Mouse (Mus musculus) heart, adult 2 months (tissue): Measurements from ENCODE around the gene Elmo2. TPM values are rescaled to one million over a fixed set of nuclear protein-coding genes. Genes with fewer than 3 reads are reported as not detected.

Source experiments
- DNase-seq, 2 experiments: peaks; one replicate each; pipeline ENCODE4 v3.0.0; 2021
- H3K27ac ChIP-seq: fragments of 200-600 bp; 2 replicates; pipeline ENCODE4 v1.8.1; 2022
- H3K27me3 ChIP-seq: fragments of 200-500 bp; 2 replicates; pipeline ENCODE4 v1.6.1; 2012; ENCODE audit warnings: mild to moderate bottlenecking, low read length, inconsistent platforms, mixed read lengths; ENCODE audit not compliant: control insufficient read depth, insufficient read depth
- H3K36me3 ChIP-seq: fragments of 200-500 bp; 2 replicates; pipeline ENCODE4 v1.6.1; 2012; ENCODE audit warnings: low read length, inconsistent platforms; ENCODE audit not compliant: control insufficient read depth, insufficient read depth
- H3K4me1 ChIP-seq: fragments of 200-500 bp; 2 replicates; pipeline ENCODE4 v1.6.1; 2011; ENCODE audit warnings: low read length; ENCODE audit not compliant: control insufficient read depth, insufficient read depth
- H3K4me3 ChIP-seq: fragments of 200-600 bp; 2 replicates; pipeline ENCODE4 v1.8.1; 2022
- H3K79me2 ChIP-seq: fragments of 200-500 bp; replicated peaks from 2 replicates; pipeline ENCODE4 v1.6.1; 2012; ENCODE audit warnings: mild to moderate bottlenecking, inconsistent platforms, low read length, moderate library complexity, mixed read lengths; ENCODE audit not compliant: control insufficient read depth, insufficient read depth
- H3K9ac ChIP-seq: fragments of 200-500 bp; 2 replicates; pipeline ENCODE4 v1.6.1; 2012; ENCODE audit warnings: low read depth, mild to moderate bottlenecking, control low read depth, inconsistent platforms, low read length, mixed read lengths
- CTCF ChIP-seq: fragments of 200-600 bp; IDR thresholded peaks from 2 replicates; pipeline ENCODE4 v1.8.1; 2022; ENCODE audit warnings: antibody characterized with exemption, mild to moderate bottlenecking, moderate library complexity
- EP300 ChIP-seq: fragments of 200-500 bp; IDR thresholded peaks from 2 replicates; pipeline ENCODE4 v1.6.1; 2011; ENCODE audit warnings: low read depth, low read length, control low read depth; ENCODE audit not compliant: insufficient read depth
- POLR2A ChIP-seq: fragments of 200-500 bp; IDR thresholded peaks from 2 replicates; pipeline ENCODE4 v1.6.1; 2011; ENCODE audit warnings: mild to moderate bottlenecking, low read depth, low read length, control low read depth; ENCODE audit not compliant: insufficient read depth
- WGBS: fragments of 180-500 bp; shearing (Covaris S2); methylation state at CpG from one replicate; pipeline ENCODE4 v1.1.7; 2018; 5-methylcytosine and 5-hydroxymethylcytosine counted together
- intact Hi-C: fragments of 180-260 bp; cut with DNase I; formaldehyde crosslinking; loops from one replicate; pipeline ENCODE4 v1.15.1; 2025
- polyA plus RNA-seq: library from polyadenylated mRNA; depleted of rRNA; stranded (reverse); fragments of >200 nt; gene quantifications from 2 replicates; pipeline ENCODE4 v1.2.3, GENCODE M21; 2012
- total RNA-seq, 2 experiments: library from RNA; stranded (reverse); gene quantifications; 2 replicates each; pipeline ENCODE4 v1.2.3; 2021

Elmo2 gene
- total and polyA plus RNA-seq, 3 experiments, result 13.9 to 36.3 (median 14.8) TPM

DNA sequence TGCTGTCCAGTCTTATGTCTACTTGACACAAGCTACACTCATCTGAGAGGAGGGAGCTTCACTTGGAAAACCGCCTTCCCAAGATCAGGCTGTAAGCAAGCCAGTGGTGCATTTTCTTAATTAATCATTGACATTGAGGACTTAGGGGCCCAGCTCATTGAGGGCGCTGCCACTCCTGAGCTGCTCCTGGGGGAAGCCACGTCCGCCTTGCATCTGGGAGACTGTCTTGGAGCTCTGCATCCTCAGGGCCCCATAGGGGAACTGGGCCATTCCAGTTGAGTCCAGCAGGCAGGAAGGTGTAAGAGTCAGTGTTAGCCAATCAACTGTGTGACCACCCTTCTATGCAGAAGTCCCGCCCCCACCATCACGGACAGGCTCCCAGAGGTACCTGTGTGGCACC lies 18.5 kb downstream of the Elmo2 start:
- intact Hi-C loops, result no loop called here
- H3K36me3 ChIP-seq, result no peaks in the 10 kb centered on the region
- no peak overlapping the region for H3K4me3 ChIP-seq
- H3K27me3 ChIP-seq, result no peaks in the 10 kb centered on the region
- H3K9ac ChIP-seq, result no peak overlapping the region
- DNase-seq, result no peak
- H3K4me1 ChIP-seq, result no peaks in the 10 kb centered on the region
- WGBS, result 95% methylated on average over 6 of the region's 6 CpGs
- no peaks in the 10 kb centered on the region for H3K79me2 ChIP-seq
- H3K27ac ChIP-seq, result no peak overlapping the region
- TF ChIP-seq CTCF (no peak), EP300 (no peak), POLR2A (no peak)

DNA sequence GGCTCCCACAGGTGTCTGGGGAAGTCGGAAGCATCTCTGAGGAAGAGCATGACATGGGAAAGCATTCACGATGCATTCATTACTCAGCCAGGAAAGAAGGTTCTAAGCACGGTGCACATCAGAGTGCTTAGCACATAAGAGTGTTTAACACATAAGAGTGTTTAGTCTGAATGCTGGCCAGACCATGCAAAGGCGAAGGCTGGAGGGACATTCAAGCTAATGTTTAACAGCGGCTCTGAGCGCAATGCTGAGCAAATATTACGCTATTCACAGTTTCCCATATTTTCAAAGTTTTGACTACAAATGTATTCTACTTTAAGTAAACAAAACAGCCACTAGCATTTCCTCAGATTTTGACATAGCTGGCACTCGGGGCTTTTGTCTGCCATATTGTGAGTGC lies 20.8 kb downstream of the Elmo2 start:
- Histone ChIP-seq H3K79me2 (no peaks in the 10 kb centered on the region), H3K4me3 (no peak overlapping the region), H3K9ac (no peak overlapping the region), H3K4me1 (no peaks in the 10 kb centered on the region), H3K36me3 (no peaks in the 10 kb centered on the region), H3K27me3 (no peaks in the 10 kb centered on the region), H3K27ac (no peak overlapping the region)
- intact Hi-C loops, result no loop called here
- WGBS, result 95% methylated on average over 8 of the region's 8 CpGs
- DNase-seq, result no peak
- TF ChIP-seq POLR2A (no peak), EP300 (no peak), CTCF (no peak)

DNA sequence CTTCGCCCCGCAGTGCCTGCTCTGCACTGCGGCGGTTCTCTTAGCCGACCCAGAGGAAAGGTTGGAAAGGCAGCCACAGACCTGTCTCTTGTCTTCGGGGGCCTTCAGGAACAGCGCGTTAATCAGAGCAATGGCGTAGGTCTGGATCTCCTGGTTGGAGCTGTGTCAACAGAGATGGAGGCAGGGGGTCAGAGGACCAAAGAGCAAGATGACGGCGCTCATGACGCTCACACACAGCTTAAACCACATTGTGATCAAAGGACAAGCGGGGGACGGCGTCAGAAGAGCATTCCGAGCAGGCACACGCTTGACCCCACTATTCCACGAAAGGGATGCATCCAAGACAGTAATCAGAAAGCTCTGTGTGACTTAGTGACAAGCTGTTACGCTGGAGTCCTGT lies 21.5 kb downstream of the Elmo2 start:
- intact Hi-C loops, result no loop called here
- WGBS, result 93% methylated on average over 19 of the region's 19 CpGs

DNA sequence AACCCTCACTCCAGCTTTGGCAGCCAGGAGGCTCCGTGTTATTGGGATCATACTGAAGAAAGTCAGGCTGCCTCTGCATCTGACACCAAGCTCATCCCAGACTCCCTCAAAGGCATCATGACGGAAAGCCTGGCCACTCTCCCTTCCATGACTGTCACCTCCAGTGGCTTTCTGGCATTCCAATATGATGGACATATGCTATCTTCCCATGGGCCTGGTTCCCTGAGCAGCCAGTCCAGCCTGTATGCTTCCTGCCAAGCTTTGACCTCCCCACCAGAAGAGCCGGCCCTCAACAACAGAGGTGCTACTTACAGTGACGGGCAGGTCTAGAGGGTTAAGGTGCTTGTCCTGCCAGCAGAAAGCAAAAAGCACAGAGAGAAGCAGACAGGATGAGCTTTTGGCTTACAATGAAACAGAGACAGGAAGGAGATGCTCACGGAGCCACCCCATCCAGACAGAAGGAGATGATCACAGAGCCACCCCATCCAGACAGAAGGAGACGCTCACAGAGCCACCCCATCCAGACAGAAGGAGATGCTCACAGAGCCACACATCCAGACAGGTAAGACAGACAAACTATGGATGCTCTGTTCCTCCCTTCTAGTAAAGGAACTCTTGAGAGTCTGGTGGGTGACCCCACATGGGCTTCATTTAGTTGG lies 22.8 kb downstream of the Elmo2 start:
- no peak for DNase-seq
- Histone ChIP-seq H3K27ac (no peak overlapping the region), H3K4me1 (no peaks in the 10 kb centered on the region), H3K4me3 (no peak overlapping the region), H3K79me2 (no peaks in the 10 kb centered on the region), H3K36me3 (no peaks in the 10 kb centered on the region), H3K9ac (no peak overlapping the region), H3K27me3 (no peaks in the 10 kb centered on the region)
- intact Hi-C loops, result no loop called here
- TF ChIP-seq CTCF (no peak), POLR2A (no peak), EP300 (no peak)
- WGBS, result 90% methylated on average over 6 of the region's 6 CpGs

More for the DNA sequence above, 21.5 kb downstream of the Elmo2 start:
- Histone ChIP-seq H3K27ac (no peak overlapping the region), H3K4me1 (no peaks in the 10 kb centered on the region), H3K27me3 (no peaks in the 10 kb centered on the region), H3K4me3 (no peak overlapping the region), H3K79me2 (no peaks in the 10 kb centered on the region), H3K9ac (no peak overlapping the region), H3K36me3 (no peaks in the 10 kb centered on the region)
- TF ChIP-seq CTCF (no peak), POLR2A (no peak), EP300 (no peak)
- DNase-seq, result no peak

DNA sequence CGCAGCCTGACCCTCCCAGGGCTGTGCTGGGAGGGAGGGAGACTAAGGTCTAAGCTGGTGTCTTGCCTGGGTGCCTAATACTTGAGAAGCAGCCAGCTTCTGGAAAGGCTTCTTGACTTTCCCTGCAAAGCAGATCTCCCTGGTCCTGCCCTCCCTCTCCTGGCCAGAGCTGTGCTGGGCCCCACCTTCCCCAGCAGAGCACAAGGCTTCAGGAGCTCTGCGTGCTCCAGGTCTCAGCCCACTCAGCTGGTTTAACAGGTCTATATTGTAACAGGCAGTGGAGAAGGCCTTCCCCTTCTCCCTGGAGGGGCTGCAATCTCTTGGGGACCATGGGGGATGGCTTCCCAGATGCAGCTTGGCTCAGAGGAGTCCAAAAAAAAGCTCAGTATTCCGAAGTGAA lies 24.9 kb downstream of the Elmo2 start:
- Histone ChIP-seq H3K36me3 (no peaks in the 10 kb centered on the region), H3K27me3 (no peaks in the 10 kb centered on the region), H3K9ac (no peak overlapping the region), H3K4me3 (no peak overlapping the region), H3K27ac (no peak overlapping the region), H3K4me1 (no peaks in the 10 kb centered on the region), H3K79me2 (no peaks in the 10 kb centered on the region)
- 78% methylated on average over 3 of the region's 3 CpGs for WGBS
- no peak for DNase-seq
- TF ChIP-seq EP300, result no peak
- no peak for TF ChIP-seq POLR2A
- no peak for TF ChIP-seq CTCF
- intact Hi-C loops, result no loop called here

DNA sequence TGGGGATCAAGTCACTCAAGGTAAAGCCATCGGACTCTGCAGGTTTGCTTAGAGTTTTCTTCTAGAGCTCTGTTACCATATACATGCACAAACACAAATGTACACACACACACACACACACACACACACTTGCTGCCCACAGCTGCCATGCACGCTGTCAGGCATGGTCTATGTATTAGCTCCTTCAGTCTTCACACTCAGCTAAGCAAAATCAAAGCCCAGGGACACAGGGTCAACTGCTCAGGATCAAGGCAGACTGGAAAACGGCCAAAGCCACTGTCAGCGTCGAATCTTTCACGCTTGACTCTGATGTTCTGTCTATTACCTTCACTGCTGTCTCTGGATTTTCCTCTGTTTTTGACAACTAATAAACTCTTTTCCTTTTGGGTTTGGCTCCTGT lies 25.4 kb downstream of the Elmo2 start:
- Histone ChIP-seq H3K79me2 (no peaks in the 10 kb centered on the region), H3K4me1 (no peaks in the 10 kb centered on the region), H3K9ac (no peak overlapping the region), H3K27me3 (no peaks in the 10 kb centered on the region), H3K4me3 (no peak overlapping the region), H3K36me3 (no peaks in the 10 kb centered on the region), H3K27ac (no peak overlapping the region)
- intact Hi-C loops, result no loop called here
- DNase-seq, result no peak
- TF ChIP-seq POLR2A (no peak), EP300 (no peak), CTCF (no peak)
- WGBS, result 90% methylated on average over 6 of the region's 6 CpGs
